Mouse (Mus musculus): Measurements from ENCODE around the gene Crebl2. TPM values are rescaled to one million over a fixed set of nuclear protein-coding genes. Genes with fewer than 3 reads are reported as not detected.
A peak's percentile ranks its signal among the peaks of the same experiment; 100 is the strongest.

Crebl2 gene
- total RNA-seq (2021): 10 to 100 TPM; 31.8 to 36.6 TPM

DNA sequence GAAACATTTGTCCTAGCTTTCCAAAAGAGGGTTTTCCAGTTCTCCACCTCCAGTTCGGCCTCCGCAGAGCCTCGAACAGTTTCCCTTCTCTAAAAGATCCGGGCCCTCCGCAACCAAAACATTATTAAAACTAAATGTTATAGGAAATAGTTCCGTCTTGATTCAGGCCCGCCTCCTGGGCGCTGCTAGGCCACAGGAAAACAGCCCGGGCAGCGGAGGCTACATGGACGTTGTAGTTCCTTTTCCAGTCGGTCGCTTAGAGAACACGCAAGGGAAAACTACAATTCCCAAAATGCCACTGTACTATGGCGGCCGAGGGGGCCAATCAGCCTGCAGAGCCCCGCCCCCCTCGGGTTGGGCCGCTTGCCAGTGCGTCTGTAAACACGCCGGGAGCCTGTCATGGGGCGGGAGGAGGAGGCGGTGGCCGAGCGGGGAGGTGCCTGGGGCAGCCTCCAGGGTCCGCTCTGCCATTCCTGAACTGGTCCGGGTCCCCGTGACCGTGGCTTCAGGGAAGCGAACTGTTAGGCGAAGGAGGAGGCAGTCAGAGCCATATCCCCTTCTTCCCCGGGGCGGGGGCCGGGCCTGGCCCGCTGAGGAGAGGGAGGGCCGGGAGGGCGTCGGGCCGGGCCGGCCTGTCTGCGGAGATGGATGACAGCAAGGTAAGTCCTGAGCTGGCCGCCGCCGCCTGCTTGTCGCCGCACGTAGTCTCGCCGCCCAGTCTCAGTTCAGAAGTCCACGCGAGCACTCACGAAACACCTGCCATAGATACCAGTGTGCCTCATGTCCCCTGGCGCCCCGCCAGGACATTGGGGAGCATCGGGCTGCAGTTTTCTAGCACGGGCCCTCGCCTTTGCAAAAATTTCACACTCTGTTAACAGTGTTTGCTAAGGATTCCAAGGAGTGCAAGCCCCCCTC, at the start of gene Crebl2:
TSS of gene Crebl2 (plus strand) at position 369 of the 915 bp plus-strand sequence.
- intact Hi-C loops (cut with DNase I): no loop called here
- DNase-seq (ENCODE audit: low spot score in 2 of 2): peak; percentile 99 to 100

DNA sequence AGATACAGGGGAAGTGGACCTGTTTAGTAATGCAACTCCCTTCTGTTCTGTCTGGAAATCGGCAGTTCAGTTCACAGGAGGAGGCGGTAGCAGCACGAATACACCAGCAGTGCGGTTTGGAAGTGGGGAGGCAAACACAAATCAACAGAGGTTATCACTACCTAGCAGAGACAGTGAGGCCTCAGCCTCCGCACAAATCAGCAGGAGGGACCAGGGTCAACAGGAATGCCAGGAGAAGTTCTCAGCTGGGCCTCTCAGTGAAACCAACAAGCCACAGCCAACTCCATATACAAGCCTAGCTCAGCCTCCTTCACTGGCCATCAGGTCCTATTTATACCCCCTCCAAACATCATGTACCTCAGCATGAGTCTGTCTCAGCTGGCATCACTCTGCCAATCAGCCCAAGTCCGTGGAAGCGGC, 48.5 kb upstream of the Crebl2 start:
- intact Hi-C loops (cut with DNase I): no loop called here
- DNase-seq (ENCODE audit: low spot score in 2 of 2): no peak

DNA sequence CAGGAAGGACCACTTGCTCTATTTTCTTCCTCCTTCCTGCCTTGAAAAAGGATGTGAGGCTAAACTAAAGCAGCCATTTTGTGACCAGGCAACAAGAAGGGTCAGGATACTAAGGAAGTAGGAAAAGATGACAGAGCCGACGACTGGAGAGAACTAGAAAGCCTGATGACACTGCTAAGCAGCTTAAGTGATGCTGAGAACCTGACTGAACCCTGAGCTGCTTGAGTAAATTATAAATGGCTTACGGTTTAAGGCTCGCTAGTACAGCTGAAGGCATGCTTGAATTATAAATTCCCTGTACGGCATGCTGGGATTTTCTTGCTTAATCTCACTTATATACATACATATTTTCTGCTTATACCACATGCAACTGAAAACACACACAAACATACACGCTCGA, 47.1 kb upstream of the Crebl2 start:
- no peak for DNase-seq (ENCODE audit: low spot score in 2 of 2)
- intact Hi-C loops (cut with DNase I): no loop called here

DNA sequence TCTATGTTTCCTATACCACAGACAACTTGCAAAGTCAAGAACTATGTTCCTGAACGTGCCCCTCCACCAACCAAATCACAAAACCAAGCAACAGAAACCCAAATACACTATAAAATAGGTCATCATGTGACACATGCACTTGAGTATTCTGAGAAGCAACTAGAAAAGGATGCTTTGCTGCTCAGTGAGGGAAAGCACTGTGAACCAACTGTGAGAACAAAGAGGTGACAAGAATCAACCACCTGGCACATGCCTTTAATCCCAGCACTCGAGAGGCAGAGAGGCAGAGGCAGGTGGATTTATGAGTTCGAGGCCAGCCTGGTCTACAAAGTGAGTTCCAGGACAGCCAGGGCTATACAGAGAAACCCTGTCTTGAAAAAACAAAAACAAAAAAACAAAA, 43.5 kb upstream of the Crebl2 start:
- intact Hi-C loops (cut with DNase I): no loop called here
- DNase-seq (ENCODE audit: low spot score in 2 of 2): no peak

DNA sequence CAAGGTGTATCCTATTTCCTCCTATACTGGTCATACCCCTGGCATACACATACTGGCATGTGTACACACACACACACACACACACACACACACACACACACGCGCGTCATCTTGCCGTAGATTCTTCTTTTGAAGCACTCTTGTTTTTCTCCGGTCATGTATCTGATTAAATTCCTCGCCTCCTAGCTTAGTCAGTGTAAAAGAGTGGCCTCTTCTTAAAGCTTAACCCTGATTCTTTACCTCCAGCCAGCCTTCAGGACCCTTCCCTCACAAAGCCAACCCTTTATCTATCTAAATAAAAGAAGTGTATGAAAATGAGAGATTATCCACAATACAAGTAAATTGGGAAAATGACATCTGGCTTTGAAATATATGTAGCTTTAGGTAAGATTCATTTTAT, 40.9 kb upstream of the Crebl2 start:
- no peak for DNase-seq (ENCODE audit: low spot score in 2 of 2)
- intact Hi-C loops (cut with DNase I): no loop called here

DNA sequence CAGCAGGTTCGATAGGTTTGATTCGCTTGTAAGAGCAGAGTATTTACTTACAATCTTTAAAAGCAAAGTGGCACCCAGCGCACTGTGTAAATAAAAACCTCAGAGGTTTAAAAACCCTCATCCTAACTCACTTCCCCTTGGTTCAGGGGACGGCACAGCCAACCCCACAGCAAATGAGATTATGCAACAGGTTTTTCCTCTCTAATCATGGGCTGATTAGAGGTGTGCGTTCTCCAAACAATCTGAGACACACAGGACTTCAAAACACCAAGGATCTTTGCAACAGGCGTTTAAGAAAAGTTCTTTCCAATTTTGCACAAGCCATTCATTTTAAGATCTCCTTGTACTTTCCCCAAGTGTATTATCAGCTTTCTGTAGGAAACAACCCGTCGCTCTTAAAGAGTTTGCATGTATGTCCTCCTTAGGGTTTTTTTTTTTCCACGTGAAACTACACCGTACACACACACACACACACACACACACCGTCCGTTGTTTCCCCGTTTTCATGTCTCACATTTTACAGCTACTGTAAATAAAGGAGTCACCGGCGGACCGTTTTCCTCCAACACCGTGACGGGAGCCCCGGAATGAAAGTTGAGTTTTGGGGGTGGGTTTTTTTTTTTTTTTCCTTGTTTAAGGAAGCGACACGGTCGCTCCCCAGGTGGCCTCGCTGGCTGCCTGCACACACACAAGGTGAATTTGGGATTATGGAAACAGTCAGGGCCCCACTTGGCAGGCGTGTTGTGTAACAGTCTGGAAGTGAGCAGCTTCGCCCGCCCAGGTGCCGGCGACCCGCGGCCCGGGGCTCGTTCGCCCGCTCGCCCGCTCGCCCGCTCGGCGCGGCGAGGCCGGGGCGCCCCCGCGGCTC, 38.5 kb upstream of the Crebl2 start:
- peak; percentile 14 to 39 for DNase-seq (ENCODE audit: low spot score in 2 of 2)
- intact Hi-C loops (cut with DNase I): no loop called here

DNA sequence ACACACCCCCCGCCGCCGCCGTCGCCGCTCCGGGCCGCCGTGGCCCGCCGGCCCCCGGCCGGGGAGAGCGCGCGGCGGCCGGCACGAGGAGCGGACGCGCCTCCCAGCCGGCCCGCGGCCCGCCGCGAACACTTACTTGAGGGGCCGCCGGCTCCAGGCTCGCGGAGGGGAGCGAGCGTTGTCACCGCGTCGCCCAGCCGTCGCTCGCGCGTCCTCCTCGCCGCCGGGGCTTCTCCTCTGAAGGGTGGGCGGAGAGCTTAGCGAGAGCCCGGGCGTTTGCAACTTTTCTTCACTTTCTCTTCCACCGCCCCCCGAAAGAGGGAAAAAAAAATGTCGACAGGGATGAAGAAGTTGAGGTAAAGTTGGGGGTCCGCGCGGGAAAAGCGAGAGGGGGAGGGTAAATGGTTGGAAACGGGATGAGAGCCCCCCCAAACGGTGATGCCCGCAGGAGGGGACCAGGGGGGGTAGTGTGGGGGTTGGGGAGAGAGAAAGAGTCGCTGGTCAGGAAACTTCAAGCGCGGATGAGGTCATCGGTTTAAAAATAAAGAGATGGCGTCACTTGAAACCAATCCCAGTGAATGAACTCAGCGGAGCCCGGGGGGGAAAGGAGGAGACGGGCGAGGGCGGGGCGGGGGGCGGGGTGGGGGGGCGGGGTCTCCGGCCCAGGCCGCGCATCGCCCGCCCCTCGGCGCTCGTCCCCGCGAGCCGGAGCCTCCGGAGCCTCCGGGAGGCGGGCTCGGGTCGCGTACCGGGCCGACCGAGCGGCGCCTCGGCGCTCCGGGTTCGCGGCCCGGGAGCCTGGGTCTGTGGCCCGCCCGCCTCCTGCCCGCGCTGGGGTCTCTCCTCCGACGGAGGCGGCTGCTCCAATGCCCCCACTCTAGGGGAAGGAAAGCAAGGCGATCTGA, 37.6 kb upstream of the Crebl2 start, which contains the start of gene Dusp16:
TSS of gene Dusp16 (minus strand) at position 485 of the 905 bp plus-strand sequence.
- DNase-seq (ENCODE audit: low spot score in 2 of 2): peak; percentile 77
- intact Hi-C loops (cut with DNase I): no loop called here

DNA sequence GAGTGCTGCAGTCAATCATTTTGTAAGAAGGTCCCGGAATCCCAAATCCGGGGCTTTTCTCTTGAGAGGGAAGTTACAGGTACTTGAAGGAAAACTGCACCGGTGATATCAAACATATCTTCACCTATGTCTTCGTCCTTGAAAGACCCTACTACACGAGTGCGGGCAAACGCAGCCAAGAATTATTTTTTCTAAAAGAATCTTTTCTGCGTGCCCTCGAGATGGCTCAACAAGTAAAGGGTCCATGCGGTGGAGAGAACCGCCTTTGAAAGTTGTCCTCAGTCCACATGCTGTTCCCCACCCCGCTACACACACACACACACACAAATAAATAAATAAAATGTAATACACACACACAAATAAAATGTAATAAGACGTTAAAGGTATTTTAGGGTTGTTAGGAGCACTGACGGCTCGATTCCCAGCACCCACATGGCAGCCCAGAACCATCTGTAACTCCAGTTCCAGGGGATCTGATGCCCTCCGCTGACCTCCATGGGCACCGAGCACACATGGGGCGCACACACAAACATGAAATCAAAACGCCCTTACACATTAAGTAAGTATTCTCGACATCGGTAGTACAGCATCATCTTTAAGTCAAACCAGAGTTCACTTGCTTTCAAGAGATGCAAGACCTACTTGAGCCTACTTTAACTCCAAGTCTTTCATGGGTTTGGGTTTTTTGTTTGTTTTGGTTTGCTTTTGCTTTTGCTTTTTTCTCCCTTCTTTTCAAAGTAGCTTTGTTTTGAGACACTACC, 36.7 kb upstream of the Crebl2 start:
- DNase-seq (ENCODE audit: low spot score in 2 of 2): no peak

DNA sequence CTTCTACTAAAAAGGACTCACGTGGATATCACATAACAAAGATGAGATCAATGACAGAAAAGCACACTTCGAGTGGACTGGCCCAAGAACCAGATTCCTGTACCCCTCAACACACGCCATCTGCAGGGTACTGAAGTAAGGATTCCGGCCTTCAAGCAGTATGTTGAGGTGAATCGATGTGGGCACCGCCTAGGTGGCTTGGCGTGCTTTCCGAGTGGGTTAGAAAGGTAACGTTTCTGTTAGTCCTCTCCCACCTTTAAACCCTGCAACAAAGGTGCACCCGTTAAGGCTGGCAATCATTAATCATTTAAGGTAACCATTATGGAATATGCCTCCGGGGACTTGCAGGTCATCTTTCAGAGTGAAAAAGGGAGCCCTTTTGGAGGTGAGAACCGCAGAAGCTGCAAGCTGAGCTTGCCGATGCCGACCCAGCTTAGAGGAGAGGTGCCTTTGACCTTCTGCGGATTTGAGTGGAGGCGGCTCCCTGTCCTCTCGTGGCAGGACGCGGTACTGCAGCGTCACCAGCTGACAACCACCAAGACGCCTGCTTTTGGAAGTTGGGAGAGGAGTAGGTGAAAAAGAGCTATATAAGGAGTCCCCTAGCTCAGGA, 35.9 kb upstream of the Crebl2 start:
- intact Hi-C loops (cut with DNase I): loop anchor here (2.0 kb wide), 1 partner anchor 135 kb away; no protein-coding TSS in a partner anchor
- peak; percentile 66 to 70 for DNase-seq (ENCODE audit: low spot score in 2 of 2)

More for the DNA sequence above, 36.7 kb upstream of the Crebl2 start:
- intact Hi-C loops (cut with DNase I): no loop called here

DNA sequence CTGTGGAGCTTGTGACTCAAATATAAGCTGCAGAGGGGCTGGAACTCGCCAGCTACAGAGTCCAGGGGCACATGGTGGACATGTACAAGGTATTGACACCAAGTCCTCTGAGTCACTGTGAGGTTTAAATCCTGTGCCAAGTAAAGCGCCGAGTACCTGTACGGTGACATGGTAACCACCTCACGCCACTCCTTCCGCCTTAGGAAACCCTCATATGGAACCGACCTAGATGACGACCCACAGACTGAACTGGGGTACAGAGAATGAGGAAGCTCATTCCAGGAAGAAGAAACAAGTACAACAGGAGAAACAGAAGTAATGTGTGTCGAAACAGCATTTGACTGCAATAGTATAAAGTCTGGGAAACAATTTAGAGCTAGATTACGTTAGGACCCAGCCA, 33.7 kb upstream of the Crebl2 start:
- intact Hi-C loops (cut with DNase I): no loop called here
- no peak for DNase-seq (ENCODE audit: low spot score in 2 of 2)

DNA sequence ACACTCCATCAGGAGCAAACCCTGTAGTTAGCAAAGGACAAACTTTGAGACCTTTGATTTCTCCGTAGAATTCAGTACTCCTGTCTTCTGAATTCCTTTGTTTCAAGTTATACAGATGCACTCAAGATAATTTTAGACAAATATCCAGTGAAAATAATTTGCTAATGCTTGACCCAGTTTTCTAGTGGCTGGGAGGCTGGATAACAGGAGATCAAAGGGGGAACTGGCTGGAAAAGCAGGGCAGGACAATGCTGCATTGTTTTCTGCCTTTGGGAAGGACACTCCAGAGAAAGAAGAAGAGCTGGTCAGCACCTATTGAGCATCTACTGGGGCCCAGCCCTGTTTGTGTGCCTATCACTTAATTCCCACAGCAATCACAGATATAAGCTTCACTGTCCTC, 28.5 kb upstream of the Crebl2 start:
- no peak for DNase-seq (ENCODE audit: low spot score in 2 of 2)
- intact Hi-C loops (cut with DNase I): no loop called here

DNA sequence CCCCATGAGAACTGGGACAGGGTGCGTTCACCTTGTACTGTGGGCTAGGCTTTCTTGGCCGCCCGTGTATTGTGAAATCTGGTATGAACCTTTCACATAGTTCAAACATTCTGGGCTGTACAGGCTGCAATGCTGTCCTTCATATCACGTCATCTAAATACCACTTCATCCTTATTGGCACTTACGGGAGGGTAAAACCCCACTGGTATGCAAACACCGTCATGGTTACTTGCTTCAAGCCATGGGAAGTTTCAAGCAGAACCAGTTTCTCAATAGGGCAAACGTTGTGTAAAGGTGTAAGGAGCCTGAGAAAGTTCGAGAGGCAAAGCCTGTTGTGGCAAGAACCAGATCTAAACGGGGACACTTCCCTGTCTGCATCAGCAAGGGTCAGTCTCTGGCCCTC, 27.3 kb upstream of the Crebl2 start:
- no peak for DNase-seq (ENCODE audit: low spot score in 2 of 2)
- intact Hi-C loops (cut with DNase I): no loop called here

DNA sequence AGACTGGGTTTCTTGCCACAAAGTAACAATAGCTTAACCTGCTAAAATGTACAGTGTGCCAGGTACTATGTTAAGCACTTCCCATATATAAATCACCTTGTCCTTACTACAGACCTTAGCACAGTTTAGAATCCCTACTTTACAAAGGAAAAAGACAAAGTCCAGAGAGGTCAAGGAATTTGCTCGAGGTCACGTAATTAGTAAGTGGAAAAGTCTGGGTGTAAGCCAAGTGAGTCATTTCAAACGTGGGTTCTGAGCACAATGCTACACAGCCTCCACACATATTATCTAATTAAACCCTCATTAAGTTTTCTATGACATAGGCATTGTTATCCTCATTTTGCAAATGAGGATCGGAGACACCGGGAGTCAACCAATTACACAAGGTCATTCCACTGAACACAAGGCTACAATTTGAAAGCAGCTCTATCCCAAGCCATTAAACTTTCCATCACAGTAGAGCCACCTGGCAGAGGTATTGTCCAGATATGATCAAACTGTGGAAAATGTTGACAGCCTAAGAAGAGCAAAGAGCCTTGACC, 25.1 kb upstream of the Crebl2 start:
- intact Hi-C loops (cut with DNase I): no loop called here
- DNase-seq (ENCODE audit: low spot score in 2 of 2): no peak

DNA sequence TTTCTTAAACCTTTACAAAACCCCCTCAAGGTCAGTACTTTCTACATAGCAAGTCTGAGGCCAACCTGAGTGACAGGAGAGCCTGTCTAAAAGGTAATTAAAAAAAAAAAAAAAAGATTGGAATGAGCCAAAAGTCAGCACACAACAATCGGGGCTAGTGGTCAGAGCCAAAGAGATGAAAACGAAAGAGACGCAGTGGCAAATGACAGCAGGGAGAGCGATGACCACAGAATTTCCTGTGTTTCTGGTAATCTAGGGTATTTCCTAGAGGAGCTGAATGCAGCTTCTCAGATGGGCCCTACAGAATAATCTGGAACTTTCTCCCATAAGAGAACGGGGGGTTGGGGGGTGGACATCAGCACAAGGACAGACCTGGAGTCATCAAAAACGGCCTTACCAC, 23.8 kb upstream of the Crebl2 start:
- DNase-seq (ENCODE audit: low spot score in 2 of 2): no peak
- intact Hi-C loops (cut with DNase I): no loop called here

DNA sequence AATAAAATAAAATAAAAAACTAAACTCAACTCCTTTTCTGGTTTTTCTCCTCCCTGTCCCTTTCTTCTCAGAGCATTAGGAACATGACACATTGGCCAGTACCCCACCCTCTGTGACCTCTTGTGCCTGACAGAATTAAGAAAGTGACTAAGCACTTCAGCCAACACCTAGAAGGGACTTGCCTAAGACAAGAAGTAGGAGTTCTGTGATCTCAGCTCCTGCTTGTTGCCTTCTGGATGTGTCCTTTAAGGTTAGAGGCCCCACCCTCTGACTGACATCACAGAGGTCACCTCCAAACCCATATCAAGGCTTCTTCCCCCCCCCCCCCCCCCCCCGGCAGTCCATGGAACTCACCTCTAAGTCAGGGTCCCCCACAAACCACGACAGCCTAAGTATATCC, 22.9 kb upstream of the Crebl2 start:
- intact Hi-C loops (cut with DNase I): no loop called here
- DNase-seq (ENCODE audit: low spot score in 2 of 2): no peak

DNA sequence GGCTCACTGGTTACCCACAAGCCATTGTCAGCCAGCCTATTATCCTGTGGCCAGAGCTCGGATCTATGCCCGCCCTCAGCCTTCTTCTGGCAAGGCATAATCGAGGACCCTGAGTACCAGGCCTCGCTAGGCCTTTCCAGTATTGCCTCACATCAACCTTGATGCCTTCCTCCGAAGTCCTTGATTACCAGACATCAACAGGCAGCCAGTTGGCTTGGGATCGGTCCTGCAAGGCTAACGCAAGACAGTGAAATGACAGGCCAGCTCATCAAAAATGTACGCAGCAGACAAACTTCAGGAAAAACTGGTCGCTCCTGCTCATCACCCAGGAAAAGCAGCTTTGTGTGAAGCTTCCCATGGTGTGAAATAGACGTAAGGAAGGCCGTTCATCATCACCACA, 22.2 kb upstream of the Crebl2 start:
- DNase-seq (ENCODE audit: low spot score in 2 of 2): no peak
- intact Hi-C loops (cut with DNase I): no loop called here

DNA sequence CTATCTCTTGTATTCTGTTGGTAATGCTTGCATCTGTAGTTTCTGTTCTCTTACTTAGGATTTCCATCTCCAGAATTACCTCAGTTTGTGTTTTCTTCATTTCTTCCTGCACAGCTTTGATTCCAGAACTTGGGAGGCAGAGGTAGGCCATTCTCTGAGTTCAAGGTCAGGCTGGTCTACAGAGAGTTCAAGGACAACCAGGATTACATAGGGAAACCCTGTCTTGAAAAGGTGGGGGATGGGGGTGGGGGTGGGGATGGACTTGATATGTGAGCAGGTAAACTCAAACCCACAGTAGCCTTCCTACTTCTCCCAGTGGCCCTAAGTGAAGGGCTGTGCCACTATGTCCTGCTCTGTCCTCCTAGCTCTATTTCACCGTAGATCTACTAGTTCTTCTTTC, 16.9 kb upstream of the Crebl2 start:
- intact Hi-C loops (cut with DNase I): no loop called here
- DNase-seq (ENCODE audit: low spot score in 2 of 2): no peak

Measured in left cerebral cortex, postnatal 36 days (tissue).